Mouse (Mus musculus) skeletal muscle tissue, adult 2 months (tissue): ENCODE results near the gene Pitpnb.

Experiments used
- DNase-seq: peaks from one replicate; pipeline ENCODE4 v3.0.0-alpha.2; 2012; ENCODE audit warnings: low read depth, low spot score

The Pitpnb gene

GRCm38 (mm10) chr5:111421424-111421823 is 90.9 kb downstream of the Pitpnb start:
- DNase-seq, result no peak

GRCm38 (mm10) chr5:111422058-111422800 is 91.7 kb downstream of the Pitpnb start:
- DNase-seq, result no peak

GRCm38 (mm10) chr5:111423011-111423410 is 92.4 kb downstream of the Pitpnb start:
- DNase-seq, result no peak

GRCm38 (mm10) chr5:111423616-111424015 is 93.1 kb downstream of the Pitpnb start:
- DNase-seq, result no peak

GRCm38 (mm10) chr5:111425813-111426212 is 95.2 kb downstream of the Pitpnb start:
- no peak for DNase-seq

- no peak for DNase-seq
These were observed 95.7 kb downstream of the Pitpnb start for GRCm38 (mm10) chr5:111426249-111426648.

GRCm38 (mm10) chr5:111428882-111429281 is 98.3 kb downstream of the Pitpnb start:
- DNase-seq, result no peak

- DNase-seq, result no peak
These were observed 99.2 kb downstream of the Pitpnb start for GRCm38 (mm10) chr5:111429726-111430125.

GRCm38 (mm10) chr5:111431007-111431730 is 100.6 kb downstream of the Pitpnb start:
- DNase-seq, result no peak

GRCm38 (mm10) chr5:111432842-111433241 is 102.3 kb downstream of the Pitpnb start:
- DNase-seq, result no peak

GRCm38 (mm10) chr5:111434342-111434842 is 103.8 kb downstream of the Pitpnb start:
- DNase-seq, result no peak

- DNase-seq, result no peak
These were observed 105.7 kb downstream of the Pitpnb start for GRCm38 (mm10) chr5:111436260-111436659.

GRCm38 (mm10) chr5:111437205-111437604 is 106.6 kb downstream of the Pitpnb start:
- DNase-seq, result no peak
